Mouse (Mus musculus): ENCODE data around the gene B3gat3. TPM values are rescaled to one million over a fixed set of nuclear protein-coding genes. Genes with fewer than 3 reads are reported as not detected.

Gene B3gat3
- polyA plus RNA-seq, 1 experiment from 2014 or later: 48.6 TPM

GRCm38 (mm10) chr19:8908531-8908930 is 11.6 kb upstream of the B3gat3 start:
- no peak overlapping the region for H3K9ac ChIP-seq
- no peak overlapping the region for H3K4me2 ChIP-seq
- no peaks in the 10 kb centered on the region for H3K4me1 ChIP-seq
- H3K4me3 ChIP-seq: no peak overlapping the region
- no peaks in the 10 kb centered on the region for H3K9me3 ChIP-seq
- WGBS: 92% methylated on average over 6 of the region's 6 CpGs
- H3K27me3 ChIP-seq: no peaks in the 10 kb centered on the region
- no peak overlapping the region for H3K27ac ChIP-seq
- ATAC-seq (ENCODE audit: insufficient number of reproducible peaks, low FRiP score, low TSS enrichment, low read depth): no peak
- H3K36me3 ChIP-seq: peaks cover 95% of the 10 kb centered on the region

GRCm38 (mm10) chr19:8911810-8912209 is 8.4 kb upstream of the B3gat3 start:
- Histone ChIP-seq H3K4me1 (no peaks in the 10 kb centered on the region), H3K9ac (no peak overlapping the region), H3K9me3 (no peaks in the 10 kb centered on the region), H3K27ac (no peak overlapping the region), H3K4me2 (no peak overlapping the region), H3K36me3 (peaks cover 100% of the 10 kb centered on the region), H3K27me3 (no peaks in the 10 kb centered on the region), H3K4me3 (no peak overlapping the region)
- no peak for ATAC-seq (ENCODE audit: insufficient number of reproducible peaks, low FRiP score, low TSS enrichment, low read depth)
- 96% methylated on average over 5 of the region's 5 CpGs for WGBS

GRCm38 (mm10) chr19:8914212-8914611 is 6.0 kb upstream of the B3gat3 start:
- Histone ChIP-seq H3K4me2 (no peak overlapping the region), H3K4me3 (no peak overlapping the region), H3K9me3 (no peaks in the 10 kb centered on the region), H3K27me3 (no peaks in the 10 kb centered on the region), H3K36me3 (peaks cover 79% of the 10 kb centered on the region), H3K9ac (no peak overlapping the region), H3K27ac (no peak overlapping the region), H3K4me1 (no peaks in the 10 kb centered on the region)
- no peak for ATAC-seq (ENCODE audit: insufficient number of reproducible peaks, low FRiP score, low TSS enrichment, low read depth)
- WGBS: 92% methylated on average over 3 of the region's 3 CpGs

- ATAC-seq (ENCODE audit: insufficient number of reproducible peaks, low FRiP score, low TSS enrichment, low read depth): no peak
- no peak overlapping the region for H3K4me2 ChIP-seq
- H3K27ac ChIP-seq: no peak overlapping the region
- H3K4me1 ChIP-seq: peaks cover 13% of the 10 kb centered on the region
- no peak overlapping the region for H3K4me3 ChIP-seq
- H3K9me3 ChIP-seq: no peaks in the 10 kb centered on the region
- no peaks in the 10 kb centered on the region for H3K27me3 ChIP-seq
- H3K9ac ChIP-seq: no peak overlapping the region
- 89% methylated on average over 3 of the region's 3 CpGs for WGBS
- peaks cover 39% of the 10 kb centered on the region for H3K36me3 ChIP-seq
These were observed 1.2 kb upstream of the B3gat3 start for GRCm38 (mm10) chr19:8919000-8919399.

- H3K9me3 ChIP-seq: no peaks in the 10 kb centered on the region
- peaks cover 32% of the 10 kb centered on the region for H3K36me3 ChIP-seq
- peak overlapping the region; percentile 59 for H3K4me2 ChIP-seq
- WGBS: 61% methylated on average over 6 of the region's 6 CpGs
- peak overlapping the region; percentile 76 for H3K4me3 ChIP-seq
- no peak for ATAC-seq (ENCODE audit: insufficient number of reproducible peaks, low FRiP score, low TSS enrichment, low read depth)
- H3K27me3 ChIP-seq: no peaks in the 10 kb centered on the region
- peak overlapping the region; percentile 91 for H3K27ac ChIP-seq
- H3K9ac ChIP-seq: no peak overlapping the region; the same call in 1 of the 2 replicates
- peaks cover 13% of the 10 kb centered on the region for H3K4me1 ChIP-seq
These were observed 496 bp upstream of the B3gat3 start for GRCm38 (mm10) chr19:8919684-8920072.

GRCm38 (mm10) chr19:8920836-8921291 is 690 bp downstream of the B3gat3 start:
- Histone ChIP-seq H3K9me3 (no peaks in the 10 kb centered on the region), H3K4me2 (peak overlapping the region; percentile 59), H3K4me3 (peak overlapping the region; percentile 76), H3K27ac (peak overlapping the region; percentile 91), H3K9ac (peak overlapping the region; percentile 66), H3K27me3 (no peaks in the 10 kb centered on the region), H3K36me3 (peaks cover 28% of the 10 kb centered on the region), H3K4me1 (peaks cover 13% of the 10 kb centered on the region)
- WGBS: under 1% methylated on average over 6 of the region's 6 CpGs
- ATAC-seq (ENCODE audit: insufficient number of reproducible peaks, low FRiP score, low TSS enrichment, low read depth): no peak

- Histone ChIP-seq H3K9me3 (no peaks in the 10 kb centered on the region), H3K4me3 (peak overlapping the region; percentile 76), H3K4me1 (peaks cover 16% of the 10 kb centered on the region), H3K9ac (no peak overlapping the region), H3K27ac (no peak overlapping the region), H3K27me3 (no peaks in the 10 kb centered on the region), H3K36me3 (peaks cover 28% of the 10 kb centered on the region), H3K4me2 (peak overlapping the region; percentile 59)
- WGBS: 71% methylated on average over 9 of the region's 9 CpGs
- no peak for ATAC-seq (ENCODE audit: insufficient number of reproducible peaks, low FRiP score, low TSS enrichment, low read depth)
These were observed 1.6 kb downstream of the B3gat3 start for GRCm38 (mm10) chr19:8921741-8922140.

GRCm38 (mm10) chr19:8926766-8927165 is 6.6 kb downstream of the B3gat3 start:
- Histone ChIP-seq H3K9ac (no peak overlapping the region), H3K4me2 (no peak overlapping the region), H3K4me1 (peaks cover 30% of the 10 kb centered on the region), H3K27ac (peak overlapping the region; percentile 33; the same call in 1 of the 2 replicates), H3K27me3 (no peaks in the 10 kb centered on the region), H3K4me3 (no peak overlapping the region), H3K36me3 (peaks cover 37% of the 10 kb centered on the region), H3K9me3 (no peaks in the 10 kb centered on the region)
- 80% methylated on average over 2 of the region's 2 CpGs for whole genome bisulfite sequencing
- ATAC-seq (ENCODE audit: insufficient number of reproducible peaks, low FRiP score, low TSS enrichment, low read depth): no peak

GRCm38 (mm10) chr19:8927891-8928525 is 7.8 kb downstream of the B3gat3 start:
- no peak overlapping the region for H3K9ac ChIP-seq
- ATAC-seq (ENCODE audit: insufficient number of reproducible peaks, low FRiP score, low TSS enrichment, low read depth): no peak
- no peaks in the 10 kb centered on the region for H3K9me3 ChIP-seq
- H3K27ac ChIP-seq: no peak overlapping the region
- no peaks in the 10 kb centered on the region for H3K27me3 ChIP-seq
- peaks cover 29% of the 10 kb centered on the region for H3K4me1 ChIP-seq
- peaks cover 37% of the 10 kb centered on the region for H3K36me3 ChIP-seq
- whole genome bisulfite sequencing: 86% methylated on average over 12 of the region's 12 CpGs
- H3K4me3 ChIP-seq: no peak overlapping the region
- no peak overlapping the region for H3K4me2 ChIP-seq

GRCm38 (mm10) chr19:8928689-8929223 is 8.6 kb downstream of the B3gat3 start:
- Histone ChIP-seq H3K4me3 (peak overlapping the region; percentile 84), H3K9me3 (no peaks in the 10 kb centered on the region), H3K27ac (peak overlapping the region; percentile 88), H3K27me3 (no peaks in the 10 kb centered on the region), H3K4me1 (peaks cover 29% of the 10 kb centered on the region), H3K4me2 (peak overlapping the region; percentile 74), H3K36me3 (peaks cover 39% of the 10 kb centered on the region), H3K9ac (peak overlapping the region; percentile 76)
- 26% methylated on average over 16 of the region's 16 CpGs for WGBS
- no peak; the same call in 1 of the 2 replicates for ATAC-seq (ENCODE audit: insufficient number of reproducible peaks, low FRiP score, low TSS enrichment, low read depth)

- H3K36me3 ChIP-seq: peaks cover 46% of the 10 kb centered on the region
- no peaks in the 10 kb centered on the region for H3K27me3 ChIP-seq
- peak within 1 kb of the TSS; percentile 84 for H3K4me3 ChIP-seq
- under 1% methylated on average over 72 of the region's 74 CpGs for WGBS
- H3K9me3 ChIP-seq: no peaks in the 10 kb centered on the region
- H3K4me1 ChIP-seq: peaks cover 29% of the 10 kb centered on the region
- peak within 1 kb of the TSS; percentile 74 for H3K4me2 ChIP-seq
- H3K27ac ChIP-seq: peak within 1 kb of the TSS; percentile 88
- peak; percentile 75 for ATAC-seq (ENCODE audit: insufficient number of reproducible peaks, low FRiP score, low TSS enrichment, low read depth)
- H3K9ac ChIP-seq: peak within 1 kb of the TSS; percentile 76
These were observed 9.3 kb downstream of the B3gat3 start, which contains the start of the genes Rom1 and Eml3 for GRCm38 (mm10) chr19:8929224-8930088. Gene Rom1 (minus strand): TSS chr19:8929356. Gene Eml3 (plus strand): TSS chr19:8929552.

- Histone ChIP-seq H3K36me3 (peaks cover 52% of the 10 kb centered on the region), H3K27me3 (no peaks in the 10 kb centered on the region), H3K4me2 (peak overlapping the region; percentile 74), H3K27ac (peak overlapping the region; percentile 88), H3K4me3 (peak overlapping the region; percentile 84), H3K9me3 (no peaks in the 10 kb centered on the region), H3K4me1 (peaks cover 29% of the 10 kb centered on the region), H3K9ac (peak overlapping the region; percentile 76)
- WGBS: 7% methylated on average over 11 of the region's 11 CpGs
- ATAC-seq (ENCODE audit: insufficient number of reproducible peaks, low FRiP score, low TSS enrichment, low read depth): no peak
These were observed 9.9 kb downstream of the B3gat3 start for GRCm38 (mm10) chr19:8930117-8930516.
